Mouse (Mus musculus): ENCODE results near the gene Hdac7. TPM values are rescaled to one million over a fixed set of nuclear protein-coding genes. Genes with fewer than 3 reads are reported as not detected.

Gene Hdac7
- polyA plus RNA-seq, 2 experiments = 4.7 to 8.6 TPM

- Histone ChIP-seq H3K27me3 (ENCODE audit: control insufficient read depth, insufficient read depth, low read length) (no peaks in the 10 kb centered on the region), H3K36me3 (replicated peaks; ENCODE audit: control insufficient read depth, insufficient read depth, low read depth) (no peaks in the 10 kb centered on the region), H3K9ac (replicated peaks) (no peak overlapping the region), H3K4me3 (ENCODE audit: insufficient read depth in 1 of 2, low read depth in 2 of 2, low read length in 2 of 2) (no peak overlapping the region), H3K4me1 (replicated peaks; ENCODE audit: control insufficient read depth in 2 of 2, insufficient read depth in 2 of 2, low read length in 1 of 2) (peaks cover 12 to 53% of the 10 kb centered on the region in 2 experiments), H3K27ac (no peak overlapping the region), H3K9me3 (ENCODE audit: control insufficient read depth, low read length) (no peaks in the 10 kb centered on the region), H3K4me2 (ENCODE audit: low read depth) (no peak overlapping the region)
- ATAC-seq (ENCODE audit: insufficient read depth) = no peak
- DNase-seq (ENCODE audit: low read depth in 3 of 3, low spot score in 3 of 3) = no peak
- TF ChIP-seq CTCF (IDR thresholded peaks at IDR 0.05; ENCODE audit: low read depth) = no peak
- no peak for TF ChIP-seq EP300 (IDR thresholded peaks at IDR 0.05; ENCODE audit: low read depth)
- 76% methylated on average over 4 of the region's 4 CpGs for WGBS (ENCODE audit: insufficient replicate concordance)
Measured at GRCm38 (mm10) chr15:97839473-97839872, 4.8 kb downstream of the Hdac7 start.

GRCm38 (mm10) chr15:97839012-97839411, 5.3 kb downstream of the Hdac7 start:
- Histone ChIP-seq H3K4me2 (ENCODE audit: low read depth) (no peak overlapping the region), H3K27me3 (ENCODE audit: control insufficient read depth, insufficient read depth, low read length) (no peaks in the 10 kb centered on the region), H3K4me1 (replicated peaks; ENCODE audit: control insufficient read depth in 2 of 2, insufficient read depth in 2 of 2, low read length in 1 of 2) (peaks cover 11 to 48% of the 10 kb centered on the region in 2 experiments), H3K27ac (no peak overlapping the region), H3K9me3 (ENCODE audit: control insufficient read depth, low read length) (no peaks in the 10 kb centered on the region), H3K36me3 (replicated peaks; ENCODE audit: control insufficient read depth, insufficient read depth, low read depth) (no peaks in the 10 kb centered on the region), H3K4me3 (ENCODE audit: insufficient read depth in 1 of 2, low read depth in 2 of 2, low read length in 2 of 2) (no peak overlapping the region), H3K9ac (replicated peaks) (no peak overlapping the region)
- no peak for ATAC-seq (ENCODE audit: insufficient read depth)
- WGBS (ENCODE audit: insufficient replicate concordance) = 65% methylated on average over 2 of the region's 2 CpGs
- no peak for TF ChIP-seq EP300 (IDR thresholded peaks at IDR 0.05; ENCODE audit: low read depth)
- TF ChIP-seq CTCF (IDR thresholded peaks at IDR 0.05; ENCODE audit: low read depth) = no peak
- DNase-seq (ENCODE audit: low read depth in 3 of 3, low spot score in 3 of 3) = no peak

- DNase-seq (ENCODE audit: low read depth in 3 of 3, low spot score in 3 of 3) (no peak), ATAC-seq (ENCODE audit: insufficient read depth) (no peak)
- no peaks in the 10 kb centered on the region for H3K36me3 ChIP-seq (replicated peaks; ENCODE audit: control insufficient read depth, insufficient read depth, low read depth)
- no peaks in the 10 kb centered on the region for H3K27me3 ChIP-seq (ENCODE audit: control insufficient read depth, insufficient read depth, low read length)
- no peak overlapping the region for H3K4me2 ChIP-seq (ENCODE audit: low read depth)
- H3K9ac ChIP-seq (replicated peaks) = no peak overlapping the region
- H3K4me1 ChIP-seq (replicated peaks; ENCODE audit: control insufficient read depth in 2 of 2, insufficient read depth in 2 of 2, low read length in 1 of 2) = peaks cover 11 to 45% of the 10 kb centered on the region in 2 experiments
- TF ChIP-seq CTCF (IDR thresholded peaks at IDR 0.05; ENCODE audit: low read depth) (no peak), EP300 (IDR thresholded peaks at IDR 0.05; ENCODE audit: low read depth) (no peak)
- H3K27ac ChIP-seq = no peak overlapping the region
- WGBS (ENCODE audit: insufficient replicate concordance) = 52% methylated on average over 4 of the region's 4 CpGs
- no peaks in the 10 kb centered on the region for H3K9me3 ChIP-seq (ENCODE audit: control insufficient read depth, low read length)
- no peak overlapping the region for H3K4me3 ChIP-seq (ENCODE audit: insufficient read depth in 1 of 2, low read depth in 2 of 2, low read length in 2 of 2)
Measured at GRCm38 (mm10) chr15:97838395-97838794, 5.9 kb downstream of the Hdac7 start.

- H3K27me3 ChIP-seq (ENCODE audit: control insufficient read depth, insufficient read depth, low read length) = peaks cover under 1% of the 10 kb centered on the region; the same call in 1 of the 2 replicates
- H3K4me2 ChIP-seq (ENCODE audit: low read depth) = no peak overlapping the region
- peaks cover 11 to 42% of the 10 kb centered on the region in 2 experiments for H3K4me1 ChIP-seq (replicated peaks; ENCODE audit: control insufficient read depth in 2 of 2, insufficient read depth in 2 of 2, low read length in 1 of 2)
- ATAC-seq (ENCODE audit: insufficient read depth) = no peak
- no peaks in the 10 kb centered on the region for H3K9me3 ChIP-seq (ENCODE audit: control insufficient read depth, low read length)
- TF ChIP-seq CTCF (IDR thresholded peaks at IDR 0.05; ENCODE audit: low read depth) (no peak), EP300 (IDR thresholded peaks at IDR 0.05; ENCODE audit: low read depth) (no peak)
- no peak overlapping the region for H3K27ac ChIP-seq
- no peak for DNase-seq (ENCODE audit: low read depth in 3 of 3, low spot score in 3 of 3)
- H3K4me3 ChIP-seq (ENCODE audit: insufficient read depth in 1 of 2, low read depth in 2 of 2, low read length in 2 of 2) = no peak overlapping the region
- no peaks in the 10 kb centered on the region for H3K36me3 ChIP-seq (replicated peaks; ENCODE audit: control insufficient read depth, insufficient read depth, low read depth)
- no peak overlapping the region for H3K9ac ChIP-seq (replicated peaks)
- WGBS (ENCODE audit: insufficient replicate concordance) = 23% methylated on average over 8 of the region's 8 CpGs
Measured at GRCm38 (mm10) chr15:97837491-97838061, 6.7 kb downstream of the Hdac7 start.

- no peak for TF ChIP-seq CTCF (IDR thresholded peaks at IDR 0.05; ENCODE audit: low read depth)
- TF ChIP-seq EP300 (IDR thresholded peaks at IDR 0.05; ENCODE audit: low read depth) = no peak
- Histone ChIP-seq H3K9me3 (ENCODE audit: control insufficient read depth, low read length) (no peaks in the 10 kb centered on the region), H3K4me2 (ENCODE audit: low read depth) (no peak overlapping the region), H3K27me3 (ENCODE audit: control insufficient read depth, insufficient read depth, low read length) (peaks cover 4% of the 10 kb centered on the region), H3K4me1 (replicated peaks; ENCODE audit: control insufficient read depth in 2 of 2, insufficient read depth in 2 of 2, low read length in 1 of 2) (peaks cover 11 to 43% of the 10 kb centered on the region in 2 experiments), H3K36me3 (replicated peaks; ENCODE audit: control insufficient read depth, insufficient read depth, low read depth) (no peaks in the 10 kb centered on the region), H3K9ac (replicated peaks) (no peak overlapping the region), H3K4me3 (ENCODE audit: insufficient read depth in 1 of 2, low read depth in 2 of 2, low read length in 2 of 2) (no peak overlapping the region), H3K27ac (no peak overlapping the region)
- WGBS (ENCODE audit: insufficient replicate concordance) = 50% methylated on average over 8 of the region's 8 CpGs
- DNase-seq (ENCODE audit: low read depth in 3 of 3, low spot score in 3 of 3) = no peak
- ATAC-seq (ENCODE audit: insufficient read depth) = no peak
Measured at GRCm38 (mm10) chr15:97836894-97837247, 7.4 kb downstream of the Hdac7 start.

Measured in liver, embryonic 14.5 days (tissue).